Mouse (Mus musculus): ENCODE measurements around the gene Kmt2b. TPM values are rescaled to one million over a fixed set of nuclear protein-coding genes. Genes with fewer than 3 reads are reported as not detected.

The Kmt2b gene
- total RNA-seq, 2 experiments from 2014 or later, result 34.0 to 34.2 TPM

DNA sequence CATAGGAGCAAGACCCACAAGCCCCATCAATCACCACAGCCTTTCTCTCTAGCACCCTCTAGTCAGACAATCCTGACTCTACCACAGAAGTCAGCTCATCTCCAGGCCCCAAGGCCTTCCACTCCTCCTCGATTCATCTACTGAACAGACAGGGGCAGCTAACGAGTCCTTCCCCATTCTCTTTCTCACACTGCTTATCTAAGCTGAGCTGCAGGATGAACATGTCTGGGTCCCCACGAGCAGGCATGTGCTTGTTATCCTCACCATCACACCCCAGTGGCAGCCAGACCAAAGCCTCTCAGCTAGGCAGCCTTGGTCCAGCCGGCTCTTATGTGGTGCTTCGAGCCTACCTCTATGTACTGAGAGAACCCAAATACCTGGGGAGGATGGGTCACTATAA lies 16.1 kb downstream of the Kmt2b start:
- no peak for DNase-seq (ENCODE audit: low spot score in 2 of 2)

DNA sequence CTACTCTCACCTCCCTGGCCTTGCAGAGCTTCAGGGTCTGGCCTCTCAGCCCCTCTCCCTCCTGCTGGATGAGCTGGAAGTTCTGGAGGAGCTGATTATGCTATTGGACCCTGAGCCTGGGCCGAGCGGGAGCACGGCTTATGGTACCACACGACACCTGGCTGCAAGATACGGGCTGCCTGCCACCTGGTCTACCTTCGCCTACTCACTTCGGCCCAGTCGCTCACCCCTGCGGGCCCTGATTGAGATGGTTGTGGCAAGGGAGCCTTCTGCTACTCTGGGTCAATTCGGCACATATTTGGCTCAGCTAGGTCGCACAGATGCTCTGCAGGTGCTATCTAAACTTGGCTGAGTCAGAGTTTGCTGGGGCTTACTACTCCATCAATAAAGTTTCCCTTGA lies 21.0 kb downstream of the Kmt2b start:
- DNase-seq (ENCODE audit: low spot score in 2 of 2), result no peak

DNA sequence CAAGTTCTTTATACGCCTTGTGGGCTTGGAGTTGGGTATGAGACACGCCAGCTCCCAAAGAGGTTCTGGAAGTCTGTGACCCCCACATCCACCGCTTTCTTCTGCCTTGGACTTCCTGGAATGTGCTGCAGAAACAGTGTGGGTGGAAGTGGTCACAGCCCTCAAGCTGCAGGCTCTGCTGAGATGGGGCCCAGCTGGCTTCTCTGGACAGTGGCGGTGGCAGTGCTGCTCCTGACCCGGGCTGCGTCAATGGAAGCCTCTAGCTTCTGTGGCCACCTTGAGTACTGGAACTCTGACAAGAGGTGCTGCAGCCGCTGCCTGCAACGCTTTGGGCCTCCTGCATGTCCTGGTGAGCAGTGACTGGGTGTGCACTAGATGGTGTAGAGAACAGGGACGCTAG lies 22.5 kb downstream of the Kmt2b start:
- no peak for DNase-seq (ENCODE audit: low spot score in 2 of 2)

DNA sequence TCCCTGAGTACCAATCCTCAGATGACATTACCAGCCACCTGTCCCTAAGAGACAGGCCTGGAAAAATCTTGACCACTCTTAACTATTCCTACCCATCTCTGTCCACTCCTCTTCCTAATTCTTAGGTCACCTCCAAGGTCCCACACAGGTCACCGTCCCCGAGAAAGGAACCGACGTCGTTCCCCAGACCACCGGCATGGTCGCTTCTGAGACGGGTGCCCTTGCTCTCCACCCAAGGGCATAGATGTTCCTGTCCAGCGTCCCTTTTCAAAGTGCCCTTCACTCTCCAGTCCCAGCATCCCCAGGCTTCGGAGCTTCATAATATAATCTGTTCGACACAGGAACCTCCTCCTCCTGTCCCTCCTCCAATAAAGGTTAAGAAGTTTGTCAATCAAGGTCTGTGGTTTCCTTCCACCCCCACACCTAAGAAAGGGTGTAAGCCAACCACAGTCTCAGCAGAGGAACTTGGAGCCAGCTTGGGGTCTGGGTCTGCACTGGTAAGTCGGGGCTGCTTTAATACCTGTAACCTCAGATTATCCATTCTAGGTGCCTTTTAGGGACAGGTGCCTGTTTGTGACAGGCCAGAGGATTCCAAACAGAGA lies 23.5 kb downstream of the Kmt2b start, which contains the start of gene Igflr1:
Gene Igflr1 (plus strand): TSS at position 458 of the 602 bp plus-strand sequence.
- no peak for DNase-seq (ENCODE audit: low spot score in 2 of 2)

DNA sequence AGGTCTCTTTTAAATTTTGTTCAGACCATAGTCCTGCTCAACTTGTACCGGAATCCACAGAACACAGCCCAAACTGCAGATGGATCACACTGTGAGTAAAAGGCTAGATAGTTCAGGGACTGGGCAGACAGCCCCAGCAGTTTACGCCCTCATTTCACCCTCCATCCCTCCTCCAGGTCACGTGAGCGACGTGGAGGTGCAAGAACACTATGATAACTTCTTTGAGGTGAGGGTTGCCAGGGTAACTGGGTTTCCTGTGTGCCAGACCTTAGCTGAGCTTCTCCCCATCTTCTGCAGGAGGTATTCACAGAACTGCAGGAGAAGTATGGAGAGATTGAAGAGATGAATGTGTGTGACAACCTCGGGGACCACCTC lies 24.6 kb downstream of the Kmt2b start:
- no peak for DNase-seq (ENCODE audit: low spot score in 2 of 2)

- DNase-seq (ENCODE audit: low spot score in 2 of 2), result peak; percentile 89 to 96
Observed at GRCm38 (mm10) chr7:30563117-30563905, 25.2 kb downstream of the Kmt2b start, which contains the start of the genes U2af1l4, Gm49396 and Psenen. TSS of gene U2af1l4 (plus strand) at chr7:30563301. TSS of gene Gm49396 (plus strand) at chr7:30563344. TSS of gene Psenen (minus strand) at chr7:30563627.

- DNase-seq (ENCODE audit: low spot score in 2 of 2), result no peak
Observed at GRCm38 (mm10) chr7:30562526-30563116, 25.9 kb downstream of the Kmt2b start.

GRCm38 (mm10) chr7:30560296-30560695 lies 28.2 kb downstream of the Kmt2b start:
- no peak for DNase-seq (ENCODE audit: low spot score in 2 of 2)

DNA sequence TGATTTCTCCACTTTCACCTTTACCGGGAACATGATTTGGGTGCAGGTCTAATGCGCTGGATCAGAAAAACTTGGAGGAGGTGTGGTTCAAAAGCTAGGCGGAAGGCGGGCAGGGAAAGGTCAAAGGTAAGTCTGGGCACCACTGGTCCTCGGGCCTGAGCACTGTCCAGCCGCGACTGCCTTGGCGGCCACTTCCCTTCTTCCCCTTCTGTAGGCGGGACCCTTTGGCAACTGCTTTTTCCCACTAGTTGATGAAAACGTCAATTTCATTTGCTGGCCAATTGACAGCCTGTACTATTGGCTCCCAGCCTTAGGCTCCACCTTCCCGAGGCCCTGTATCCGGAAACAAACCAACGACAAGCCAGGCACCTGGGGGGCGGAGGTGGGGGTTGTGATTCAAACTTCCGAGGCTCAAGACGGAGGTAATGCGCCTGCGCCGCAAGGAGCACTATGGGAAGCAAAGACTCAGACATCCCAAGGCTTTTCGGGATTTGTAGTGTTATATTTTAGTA lies 29.0 kb downstream of the Kmt2b start, which contains the start of gene Lin37:
Gene Lin37 (minus strand): TSS at position 396 of the 512 bp plus-strand sequence.
- peak; percentile 79 to 95 for DNase-seq (ENCODE audit: low spot score in 2 of 2)

GRCm38 (mm10) chr7:30558656-30559442 lies 29.7 kb downstream of the Kmt2b start:
- no peak for DNase-seq (ENCODE audit: low spot score in 2 of 2)

- DNase-seq (ENCODE audit: low spot score in 2 of 2), result no peak
Observed at GRCm38 (mm10) chr7:30557901-30558514, 30.5 kb downstream of the Kmt2b start.

DNA sequence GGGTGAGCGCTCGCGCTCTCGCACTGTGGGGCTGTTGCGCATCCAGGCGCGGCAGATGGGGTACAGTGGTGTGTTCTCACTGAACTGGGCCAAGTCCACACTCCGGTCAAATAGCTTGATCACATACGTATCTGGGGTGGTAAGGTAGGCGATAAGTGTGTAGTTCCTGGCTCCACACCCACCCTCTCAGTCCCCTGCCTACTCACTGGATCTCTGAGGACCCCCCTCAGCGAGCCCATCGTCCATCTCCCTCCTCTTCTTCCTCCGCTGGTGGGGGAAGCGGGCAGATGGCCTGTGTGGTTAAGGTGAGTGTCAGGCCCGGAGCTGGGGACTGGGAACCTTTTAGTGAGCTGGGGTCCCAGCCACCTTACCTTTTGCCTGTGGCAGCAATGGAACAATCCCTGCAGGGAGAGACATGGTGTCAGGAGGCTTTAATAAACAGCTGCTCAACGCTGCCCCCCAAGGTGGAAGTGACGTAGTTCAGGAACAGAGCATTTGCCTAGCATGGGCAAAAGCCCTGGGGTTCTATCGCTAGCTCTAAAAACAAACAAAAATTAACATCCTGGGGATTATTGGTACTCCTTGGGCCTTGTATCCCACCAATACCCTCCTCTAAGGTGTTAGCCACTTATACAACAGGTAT lies 31.5 kb downstream of the Kmt2b start:
- DNase-seq (ENCODE audit: low spot score in 2 of 2), result no peak

GRCm38 (mm10) chr7:30553810-30554584 lies 34.5 kb downstream of the Kmt2b start:
- no peak for DNase-seq (ENCODE audit: low spot score in 2 of 2)

GRCm38 (mm10) chr7:30553021-30553589 lies 35.4 kb downstream of the Kmt2b start:
- DNase-seq (ENCODE audit: low spot score in 2 of 2), result peak in 1 of 2 experiments; percentile 54

DNA sequence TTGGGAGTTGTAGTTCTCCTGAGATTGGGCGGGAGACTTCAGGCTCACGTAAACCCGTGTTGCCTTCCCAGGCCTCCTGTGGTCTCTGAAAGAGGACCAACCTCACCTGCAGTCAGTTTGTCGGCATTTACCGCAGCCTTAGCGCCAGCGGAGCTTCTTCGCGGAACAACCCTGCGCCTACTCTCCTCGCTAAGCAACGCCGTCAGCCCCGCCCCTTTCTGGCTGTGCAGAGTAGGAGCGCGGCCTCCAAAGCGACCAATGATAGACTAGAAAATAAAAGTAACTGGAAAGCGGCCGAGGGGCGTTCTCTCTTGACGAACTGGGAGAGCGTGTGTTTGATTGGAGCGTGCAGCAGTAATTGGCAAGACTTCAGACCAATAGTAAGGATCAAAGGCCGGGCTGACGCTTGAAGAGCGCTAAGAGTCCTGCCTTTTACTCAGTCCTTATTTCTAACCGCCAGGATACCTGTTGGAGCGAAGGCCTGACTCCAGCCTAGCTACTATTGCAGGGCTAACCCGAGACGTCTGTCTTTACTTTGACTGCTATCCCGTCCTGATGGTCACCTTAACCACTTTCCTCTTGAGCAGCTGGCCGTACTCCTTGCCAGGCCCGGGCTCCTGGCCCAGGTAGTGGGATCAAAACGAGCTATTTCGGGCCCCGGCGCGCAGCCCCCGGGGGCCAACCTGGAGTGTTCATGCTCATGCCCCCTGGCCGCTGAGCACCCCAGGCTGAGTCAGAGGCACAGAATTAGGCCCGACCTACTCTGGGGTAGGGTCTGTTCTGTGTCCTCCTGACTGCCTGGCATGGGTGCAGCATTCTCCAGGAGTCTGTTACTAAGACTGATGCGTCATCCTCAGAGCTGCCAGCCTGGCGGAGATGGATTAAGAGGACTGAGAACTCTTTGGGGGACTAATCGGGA lies 36.2 kb downstream of the Kmt2b start, which contains the start of the genes Hspb6 and Proser3:
Gene Hspb6 (plus strand): TSS at position 77 of the 919 bp plus-strand sequence.
Gene Proser3 (minus strand): TSS at position 198 of the 919 bp plus-strand sequence.
- peak; percentile 91 to 98 for DNase-seq (ENCODE audit: low spot score in 2 of 2)

GRCm38 (mm10) chr7:30551445-30552101 lies 37.0 kb downstream of the Kmt2b start:
- no peak for DNase-seq (ENCODE audit: low spot score in 2 of 2)

GRCm38 (mm10) chr7:30550603-30551002 lies 37.9 kb downstream of the Kmt2b start:
- no peak for DNase-seq (ENCODE audit: low spot score in 2 of 2)

All from gastrocnemius, postnatal 4 days (tissue).